Mouse (Mus musculus) ovary, postnatal 36 days (tissue): ENCODE measurements at regions not wholly inside any gene's neighbourhood (a gene's known extent, or its start where the extent isn't known, plus 50 kb on each side); places are given as distances from the start of the nearest gene placed in this dataset.

ENCODE experiments used
- DNase-seq: peaks from one replicate; pipeline ENCODE4 v3.0.0; 2022; ENCODE audit warnings: low spot score, mixed read lengths

GRCm38 (mm10) chr12:51018185-51018584 lies 329.7 kb upstream of the G2e3 start:
- DNase-seq = no peak

- DNase-seq = no peak
These were observed 331.8 kb upstream of the G2e3 start for GRCm38 (mm10) chr12:51016081-51016480.

GRCm38 (mm10) chr12:51009644-51010043 lies 338.2 kb upstream of the G2e3 start:
- no peak for DNase-seq

GRCm38 (mm10) chr12:51001722-51002592 lies 345.9 kb upstream of the G2e3 start:
- no peak for DNase-seq

- DNase-seq = no peak
These were observed 346.8 kb upstream of the G2e3 start for GRCm38 (mm10) chr12:51001096-51001495.

GRCm38 (mm10) chr12:51000281-51001075 lies 347.4 kb upstream of the G2e3 start:
- DNase-seq = no peak

- peak; percentile 83 for DNase-seq
These were observed 348.3 kb upstream of the G2e3 start for GRCm38 (mm10) chr12:50999295-51000237.

GRCm38 (mm10) chr12:50995664-50996063 lies 346.8 kb upstream of the Prkd1 start:
- DNase-seq = no peak

- no peak for DNase-seq
These were observed 340.8 kb upstream of the Prkd1 start for GRCm38 (mm10) chr12:50989561-50990325.

GRCm38 (mm10) chr12:50981318-50981717 lies 332.4 kb upstream of the Prkd1 start:
- DNase-seq = no peak

- DNase-seq = no peak
These were observed 331.9 kb upstream of the Prkd1 start for GRCm38 (mm10) chr12:50980800-50981199.

GRCm38 (mm10) chr12:50970759-50971122 lies 321.8 kb upstream of the Prkd1 start:
- no peak for DNase-seq

- no peak for DNase-seq
These were observed 321.2 kb upstream of the Prkd1 start for GRCm38 (mm10) chr12:50969887-50970758.

GRCm38 (mm10) chr12:50969402-50969801 lies 320.5 kb upstream of the Prkd1 start:
- no peak for DNase-seq

GRCm38 (mm10) chr12:50967168-50967810 lies 318.4 kb upstream of the Prkd1 start:
- DNase-seq = no peak

GRCm38 (mm10) chr12:50953971-50954370 lies 305.1 kb upstream of the Prkd1 start:
- no peak for DNase-seq

GRCm38 (mm10) chr12:50947035-50947434 lies 298.1 kb upstream of the Prkd1 start:
- DNase-seq = no peak

GRCm38 (mm10) chr12:50943741-50944521 lies 295.0 kb upstream of the Prkd1 start:
- peak; percentile 30 for DNase-seq

- DNase-seq = no peak
These were observed 294.4 kb upstream of the Prkd1 start for GRCm38 (mm10) chr12:50943340-50943739.
